In the genomic region with DNA sequence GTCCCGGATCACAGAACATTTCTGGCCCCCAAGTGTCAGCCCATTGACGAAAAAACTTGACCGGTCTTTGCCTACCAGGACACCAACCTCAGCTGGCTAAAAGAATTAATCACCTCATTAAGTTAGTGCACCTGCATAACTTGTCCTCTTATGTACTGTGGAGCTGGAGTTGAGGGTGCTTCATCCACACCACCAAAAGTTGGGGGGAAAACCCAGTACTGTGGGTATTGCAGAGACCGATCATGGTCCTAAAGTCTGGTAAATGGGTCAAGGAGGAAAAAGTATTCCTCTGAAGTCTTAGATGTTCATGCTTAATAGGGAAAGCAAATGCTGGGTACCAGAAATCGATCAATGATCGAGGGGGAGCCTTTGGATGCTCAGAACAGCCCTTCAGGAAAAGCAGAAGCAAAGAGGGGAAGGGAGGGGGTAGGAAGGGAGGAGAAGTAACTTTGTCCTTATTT, we compare ENCODE assay signal across 9 mouse cellular contexts. TPM values are rescaled to one million over a fixed set of nuclear protein-coding genes. Genes with fewer than 3 reads are reported as not detected.
DNase-seq lines count a peak whose midpoint lies in the region; ATAC-seq and TF ChIP-seq lines count a peak whose summit lies in the region.
"Had no signal": no experiment of that assay in that cellular context is flagged by ENCODE, and none has a peak within 500 bp of the region (broad histone marks: within the 10 kb centered on the region; RNA-seq: fewer than 3 reads in every experiment).

No protein-coding gene starts in this region.

- no peak for TF ChIP-seq CTCF in E14TG2a.4 (conservative IDR thresholded peaks at IDR 0.05; ENCODE audit: low read length)
- no peak for TF ChIP-seq CTCF in heart, postnatal 0 days (IDR thresholded peaks at IDR 0.05; ENCODE audit: low read depth)

- TF ChIP-seq EP300 in heart, postnatal 0 days (IDR thresholded peaks at IDR 0.05; ENCODE audit: low read depth), result no peak

- peaks cover 85% of the 10 kb centered on the region for H3K4me1 ChIP-seq in erythroblast, embryonic 14.5 days (ENCODE audit: control insufficient read depth)
- H3K4me1 ChIP-seq in E14TG2a.4 (replicated peaks; ENCODE audit: low read depth, low read length), result peaks cover 70% of the 10 kb centered on the region
- peaks cover 21% of the 10 kb centered on the region for H3K4me1 ChIP-seq in heart, postnatal 0 days (ENCODE audit: control insufficient read depth, insufficient read depth)

- H3K27ac ChIP-seq in heart, postnatal 0 days (ENCODE audit: low read depth), result peak overlapping the region; percentile 100
- peak overlapping the region; percentile 96 for H3K27ac ChIP-seq in macrophage

- H3K9me3 ChIP-seq in erythroblast, embryonic 14.5 days (ENCODE audit: control insufficient read depth, low read length), result no peaks in the 10 kb centered on the region
- peaks cover 50% of the 10 kb centered on the region for H3K9me3 ChIP-seq in E14TG2a.4 (ENCODE audit: low read length)
- no peaks in the 10 kb centered on the region for H3K9me3 ChIP-seq in heart, postnatal 0 days (replicated peaks; ENCODE audit: control insufficient read depth, low read length)

- intact Hi-C loops in gastrocnemius, postnatal 14 days (cut with DNase I; ENCODE audit: low total_unique reads), result no loop called here
- intact Hi-C loops in left cerebral cortex, postnatal 14 days (cut with DNase I), result no loop called here
- intact Hi-C loops in left cerebral cortex, postnatal 10 days (cut with DNase I), result no loop called here

- peak overlapping the region; percentile 75 for H3K4me2 ChIP-seq in heart, postnatal 0 days (ENCODE audit: low read depth, low read length)

- DNase-seq in heart, postnatal 0 days (ENCODE audit: low spot score), result no peak
- DNase-seq in gastrocnemius, postnatal 14 days, result no peak
- DNase-seq in left cerebral cortex, postnatal 14 days (ENCODE audit: low spot score in 2 of 2), result no peak
- DNase-seq in left cerebral cortex, postnatal 10 days (ENCODE audit: extremely low spot score in 1 of 2, low spot score in 2 of 2), result no peak
- DNase-seq: gastrocnemius, postnatal 10 days had no signal

- peaks cover 51% of the 10 kb centered on the region for H3K36me3 ChIP-seq in erythroblast, embryonic 14.5 days (ENCODE audit: control insufficient read depth)
- H3K36me3 ChIP-seq in E14TG2a.4 (ENCODE audit: insufficient read depth, low read length) (peaks cover 57% of the 10 kb centered on the region), macrophage (ENCODE audit: inconsistent target) (peaks cover 24% of the 10 kb centered on the region; the same call in 1 of the 2 replicates)
- H3K36me3 ChIP-seq in heart, postnatal 0 days (replicated peaks; ENCODE audit: control insufficient read depth, insufficient read depth, low read length), result peaks cover 44% of the 10 kb centered on the region

- no peak for ATAC-seq in erythroblast, adult 5-6 weeks (replicated peaks; ENCODE audit: low FRiP score, poor library complexity, severe bottlenecking)
- no peak for ATAC-seq in heart, postnatal 0 days (ENCODE audit: insufficient read depth, low read depth)

- H3K4me3 ChIP-seq in erythroblast, embryonic 14.5 days (replicated peaks), result peak overlapping the region; percentile 79
- H3K4me3 ChIP-seq in E14TG2a.4 (replicated peaks; ENCODE audit: low read length) (peak overlapping the region; percentile 99), macrophage (ENCODE audit: inconsistent target) (peak overlapping the region; percentile 79)
- peak overlapping the region; percentile 96 for H3K4me3 ChIP-seq in heart, postnatal 0 days (ENCODE audit: low read depth, low read length)

- peaks cover 16% of the 10 kb centered on the region for H3K27me3 ChIP-seq in erythroblast, embryonic 14.5 days (ENCODE audit: control insufficient read depth)
- peaks cover 3% of the 10 kb centered on the region; the same call in 1 of the 2 replicates for H3K27me3 ChIP-seq in E14TG2a.4 (ENCODE audit: insufficient read depth, low read length)
- H3K27me3 ChIP-seq in heart, postnatal 0 days (ENCODE audit: control insufficient read depth, insufficient read depth, low read length), result no peaks in the 10 kb centered on the region

- WGBS in heart, postnatal 0 days, result 37% methylated on average over 6 of the region's 6 CpGs
- WGBS in macrophage (ENCODE audit: missing documents), result 14% methylated on average over 6 of the region's 6 CpGs

- H3K9ac ChIP-seq in heart, postnatal 0 days (replicated peaks; ENCODE audit: low read depth, low read length), result peak overlapping the region; percentile 99

- H3K79me2 ChIP-seq in macrophage (ENCODE audit: inconsistent target), result peaks cover 63% of the 10 kb centered on the region

RNA-seq across cellular contexts. Expression of a gene that starts 1.5 kb away (rescaled TPM):
- 240 and 308 TPM in 2 replicates for polyA plus RNA-seq in erythroblast, embryonic 14.5 days (2012)
- total RNA-seq in erythroblast, adult 5-6 weeks (2015; ENCODE audit: low replicate concordance), result 414 and 492 TPM in 2 replicates
- total RNA-seq in erythroblast, adult 5-6 weeks (2017; ENCODE audit: low replicate concordance), result 125 and 193 TPM in 2 replicates
- total RNA-seq in heart, postnatal 0 days (2014; rRNA removed; ENCODE audit: low replicate concordance), result 924 and 959 TPM in 2 replicates
- polyA plus RNA-seq in heart, postnatal 0 days (2015; fragmentation: Nextera tagmentation; extraction: Ambion mirVana), result 903 and 932 TPM in 2 replicates
- total RNA-seq in macrophage (2018; cell fraction: chromatin; rRNA removed), result 100 to 1,000 TPM; 113 to 507 (median 279) TPM
- 1,000 to 10,000 TPM; 1,533 to 2,376 (median 1,898) TPM for total RNA-seq in macrophage (2018; cell fraction: cytosol; rRNA removed)
- 1,000 to 10,000 TPM in 1 of 26 experiments, 100 to 1,000 TPM in 25; 314 to 1,343 (median 755) TPM for total RNA-seq in macrophage (2018; cell fraction: nucleus; rRNA removed)
- 1,563 to 2,873 TPM (median 2,872 TPM) in 3 replicates for polyA plus RNA-seq in macrophage (2018)
- 100 to 1,000 TPM; 340 to 388 TPM for total RNA-seq in gastrocnemius, postnatal 14 days (2021)
- total RNA-seq in left cerebral cortex, postnatal 14 days (2021), result 100 to 1,000 TPM; 267 to 286 TPM
- total RNA-seq in left cerebral cortex, postnatal 10 days (2021), result 100 to 1,000 TPM; 286 to 295 TPM

RNA-seq across cellular contexts. Expression of a gene that starts 4.1 kb away (rescaled TPM):
- 0.74 and 0.78 TPM in 2 replicates for polyA plus RNA-seq in erythroblast, embryonic 14.5 days (2012)
- total RNA-seq in erythroblast, adult 5-6 weeks (2015; ENCODE audit: low replicate concordance), result 1.5 and 2.9 TPM in 2 replicates
- total RNA-seq in erythroblast, adult 5-6 weeks (2017; ENCODE audit: low replicate concordance), result 3.3 and 6.0 TPM in 2 replicates
- 1,315 and 1,376 TPM in 2 replicates for total RNA-seq in heart, postnatal 0 days (2014; rRNA removed; ENCODE audit: low replicate concordance)
- polyA plus RNA-seq in heart, postnatal 0 days (2015; fragmentation: Nextera tagmentation; extraction: Ambion mirVana), result 1,204 and 1,224 TPM in 2 replicates
- 10 to 100 TPM in 19 of 26 experiments, 1 to 10 TPM in 7; 3.6 to 24.3 (median 14.3) TPM for total RNA-seq in macrophage (2018; cell fraction: chromatin; rRNA removed)
- 1 to 10 TPM; 2.5 to 4.6 (median 3.9) TPM for total RNA-seq in macrophage (2018; cell fraction: cytosol; rRNA removed)
- 10 to 100 TPM in 6 of 26 experiments, 1 to 10 TPM in 20; 3.0 to 16.2 (median 7.7) TPM for total RNA-seq in macrophage (2018; cell fraction: nucleus; rRNA removed)
- 3.0 to 5.4 TPM (median 4.8 TPM) in 3 replicates for polyA plus RNA-seq in macrophage (2018)
- total RNA-seq in gastrocnemius, postnatal 14 days (2021), result 1,000 to 10,000 TPM; 6,763 to 7,262 TPM
- 1 to 10 TPM; 8.3 to 8.6 TPM for total RNA-seq in left cerebral cortex, postnatal 14 days (2021)
- total RNA-seq in left cerebral cortex, postnatal 10 days (2021), result 10 to 100 TPM in 1 of 2 experiments, 1 to 10 TPM in 1; 9.2 to 10.9 TPM

RNA-seq across cellular contexts. Expression of a gene that starts 5.6 kb away (rescaled TPM):
- 2.2 and 2.4 TPM in 2 replicates for polyA plus RNA-seq in erythroblast, embryonic 14.5 days (2012)
- total RNA-seq in erythroblast, adult 5-6 weeks (2015; ENCODE audit: low replicate concordance), result 17.1 and 20.1 TPM in 2 replicates
- total RNA-seq in erythroblast, adult 5-6 weeks (2017; ENCODE audit: low replicate concordance), result 16.2 and 16.6 TPM in 2 replicates
- 530 and 532 TPM in 2 replicates for total RNA-seq in heart, postnatal 0 days (2014; rRNA removed; ENCODE audit: low replicate concordance)
- polyA plus RNA-seq in heart, postnatal 0 days (2015; fragmentation: Nextera tagmentation; extraction: Ambion mirVana), result 446 and 451 TPM in 2 replicates
- total RNA-seq in macrophage (2018; cell fraction: chromatin; rRNA removed), result 10 to 100 TPM; 17.7 to 93.2 (median 47.9) TPM
- 100 to 1,000 TPM in 20 of 26 experiments, 10 to 100 TPM in 6; 79.4 to 138 (median 112) TPM for total RNA-seq in macrophage (2018; cell fraction: cytosol; rRNA removed)
- 100 to 1,000 TPM in 1 of 26 experiments, 10 to 100 TPM in 25; 31.5 to 107 (median 56.9) TPM for total RNA-seq in macrophage (2018; cell fraction: nucleus; rRNA removed)
- 53.0 to 112 TPM (median 103 TPM) in 3 replicates for polyA plus RNA-seq in macrophage (2018)
- total RNA-seq in gastrocnemius, postnatal 14 days (2021), result 100 to 1,000 TPM; 278 to 315 TPM
- total RNA-seq in left cerebral cortex, postnatal 14 days (2021), result 100 to 1,000 TPM; 120 to 125 TPM
- 100 to 1,000 TPM; 112 to 121 TPM for total RNA-seq in left cerebral cortex, postnatal 10 days (2021)

RNA-seq across cellular contexts. Expression of a gene that starts 5.9 kb away (rescaled TPM):
- polyA plus RNA-seq in erythroblast, embryonic 14.5 days (2012), result 24.0 and 33.2 TPM in 2 replicates
- 146 and 222 TPM in 2 replicates for total RNA-seq in erythroblast, adult 5-6 weeks (2015; ENCODE audit: low replicate concordance)
- total RNA-seq in erythroblast, adult 5-6 weeks (2017; ENCODE audit: low replicate concordance), result 217 and 308 TPM in 2 replicates
- total RNA-seq in heart, postnatal 0 days (2014; rRNA removed; ENCODE audit: low replicate concordance), result 48.3 and 66.3 TPM in 2 replicates
- 61.8 and 62.5 TPM in 2 replicates for polyA plus RNA-seq in heart, postnatal 0 days (2015; fragmentation: Nextera tagmentation; extraction: Ambion mirVana)
- total RNA-seq in macrophage (2018; cell fraction: chromatin; rRNA removed), result 100 to 1,000 TPM in 1 of 26 experiments, 10 to 100 TPM in 25; 27.7 to 110 (median 48.8) TPM
- total RNA-seq in macrophage (2018; cell fraction: cytosol; rRNA removed), result 10 to 100 TPM; 11.6 to 34.9 (median 20.6) TPM
- total RNA-seq in macrophage (2018; cell fraction: nucleus; rRNA removed), result 100 to 1,000 TPM in 1 of 26 experiments, 10 to 100 TPM in 25; 30.6 to 102 (median 46.4) TPM
- polyA plus RNA-seq in macrophage (2018), result 11.6 to 41.2 TPM (median 23.9 TPM) in 3 replicates
- 10 to 100 TPM; 34.9 to 35.7 TPM for total RNA-seq in gastrocnemius, postnatal 14 days (2021)
- total RNA-seq in left cerebral cortex, postnatal 14 days (2021), result 10 to 100 TPM; 67.3 to 69.1 TPM
- 10 to 100 TPM; 62.2 to 62.7 TPM for total RNA-seq in left cerebral cortex, postnatal 10 days (2021)

RNA-seq across cellular contexts. Expression of a gene that starts 14.0 kb away (rescaled TPM):
- 0.12 TPM in 2 replicates for polyA plus RNA-seq in erythroblast, embryonic 14.5 days (2012)
- 0.84 TPM in 1 of 2 replicates, not detected in the other for total RNA-seq in erythroblast, adult 5-6 weeks (2015; ENCODE audit: low replicate concordance)
- total RNA-seq in erythroblast, adult 5-6 weeks (2017; ENCODE audit: low replicate concordance), result 0.42 TPM in 1 of 2 replicates, not detected in the other
- total RNA-seq in heart, postnatal 0 days (2014; rRNA removed; ENCODE audit: low replicate concordance), result 0.08 TPM in 1 of 2 replicates, not detected in the other
- polyA plus RNA-seq in heart, postnatal 0 days (2015; fragmentation: Nextera tagmentation; extraction: Ambion mirVana), result 0.26 and 0.27 TPM in 2 replicates
- 1 to 10 TPM in 1 of 26 experiments, under 1 TPM in 5, not detected in 20; 0.21 to 1.0 (median 0.38) TPM for total RNA-seq in macrophage (2018; cell fraction: chromatin; rRNA removed)
- total RNA-seq in macrophage (2018; cell fraction: cytosol; rRNA removed), result under 1 TPM in 16 of 26 experiments, not detected in 10; 0.03 to 0.30 (median 0.12) TPM
- under 1 TPM in 11 of 26 experiments, not detected in 15; 0.18 to 0.55 (median 0.30) TPM for total RNA-seq in macrophage (2018; cell fraction: nucleus; rRNA removed)
- 0.09 to 2.0 TPM (median 0.28 TPM) in 3 replicates for polyA plus RNA-seq in macrophage (2018)
- under 1 TPM in 1 of 2 experiments, not detected in 1; 0.08 TPM for total RNA-seq in gastrocnemius, postnatal 14 days (2021)
- total RNA-seq in left cerebral cortex, postnatal 14 days (2021), result not detected
- not detected for total RNA-seq in left cerebral cortex, postnatal 10 days (2021)

Comparison
In these comparisons a context has a peak if more than half of its experiments do, and no peak if none do; other contexts are left out.
1. RNA of a gene that starts 4.1 kb away (total RNA-seq): 6,763 to 7,262 TPM in gastrocnemius, postnatal 14 days and 1,315 to 1,376 TPM in heart, postnatal 0 days; 9.2 to 10.9 TPM in left cerebral cortex, postnatal 10 days, 8.3 to 8.6 TPM in left cerebral cortex, postnatal 14 days and 1.5 to 6.0 TPM in erythroblast, adult 5-6 weeks; every median in the first group is over 100 times any median in the second.
2. RNA of a gene that starts 5.6 kb away (total RNA-seq): 530 to 532 TPM in heart, postnatal 0 days, 278 to 315 TPM in gastrocnemius, postnatal 14 days, 120 to 125 TPM in left cerebral cortex, postnatal 14 days and 112 to 121 TPM in left cerebral cortex, postnatal 10 days; 16.2 to 20.1 TPM in erythroblast, adult 5-6 weeks; every median in the first group is over 4 times any median in the second.
3. Peak in every context shown above with its lines, with median percentiles within 50 percentile points of each other: H3K4me3 ChIP-seq.